Mouse (Mus musculus) hindbrain, embryonic 15.5 days (tissue): ENCODE results near the gene Cfap74. TPM values are rescaled to one million over a fixed set of nuclear protein-coding genes. Genes with fewer than 3 reads are reported as not detected.
"Not testable (repeated sequence)": the region's sequence is repeated elsewhere in the genome, so short reads cannot be mapped to it uniquely, and the experiment has no call there.

Source experiments
- ATAC-seq: fragments of 200-750 bp; cut with Nextera tagmentation; 2 replicates; pipeline ENCODE4 v1.8.0; 2017; ENCODE audit warnings: low read depth, moderate number of reproducible peaks, moderate TSS enrichment; ENCODE audit not compliant: low FRiP score
- H3K27ac ChIP-seq: fragments of 300-500 bp; sonication (generic); replicated peaks from 2 replicates; pipeline ENCODE4 v1.5.1; 2015; ENCODE audit warnings: mild to moderate bottlenecking, inconsistent platforms
- H3K27me3 ChIP-seq: fragments of 300-500 bp; sonication (generic); 2 replicates; pipeline ENCODE4 v1.6.1; 2015; ENCODE audit warnings: control low read depth, inconsistent platforms
- H3K36me3 ChIP-seq: fragments of 300-500 bp; sonication (generic); 2 replicates; pipeline ENCODE4 v1.6.1; 2015; ENCODE audit warnings: control low read depth, inconsistent platforms
- H3K4me1 ChIP-seq: fragments of 300-500 bp; sonication (generic); replicated peaks from 2 replicates; pipeline ENCODE4 v1.6.1; 2015; ENCODE audit warnings: control low read depth, inconsistent platforms
- H3K4me2 ChIP-seq: fragments of 300-500 bp; sonication (generic); 2 replicates; pipeline ENCODE4 v1.6.1; 2015; ENCODE audit warnings: moderate library complexity, mild to moderate bottlenecking, inconsistent platforms
- H3K4me3 ChIP-seq: fragments of 300-500 bp; sonication (generic); 2 replicates; pipeline ENCODE4 v1.5.1; 2015; ENCODE audit warnings: mild to moderate bottlenecking, inconsistent platforms
- H3K9ac ChIP-seq: fragments of 300-500 bp; sonication (generic); 2 replicates; pipeline ENCODE4 v1.6.1; 2015; ENCODE audit warnings: inconsistent platforms
- H3K9me3 ChIP-seq: fragments of 300-500 bp; sonication (generic); 2 replicates; pipeline ENCODE4 v1.6.1; 2016; ENCODE audit warnings: control low read depth, inconsistent platforms
- WGBS: fragments of 180-500 bp; shearing (Covaris S2); methylation state at CpG from one replicate; pipeline ENCODE4 v1.1.7; 2015; 5-methylcytosine and 5-hydroxymethylcytosine counted together
- polyA plus RNA-seq: library from polyadenylated mRNA; unstranded; fragments of >200 nt; fragmentation: Nextera tagmentation; extraction: Ambion mirVana; gene quantifications from 2 replicates; pipeline ENCODE4 v1.2.1, GENCODE M21; 2015

Cfap74 gene
- polyA plus RNA-seq, 1 experiment from 2014 or later: 5.2 TPM

DNA sequence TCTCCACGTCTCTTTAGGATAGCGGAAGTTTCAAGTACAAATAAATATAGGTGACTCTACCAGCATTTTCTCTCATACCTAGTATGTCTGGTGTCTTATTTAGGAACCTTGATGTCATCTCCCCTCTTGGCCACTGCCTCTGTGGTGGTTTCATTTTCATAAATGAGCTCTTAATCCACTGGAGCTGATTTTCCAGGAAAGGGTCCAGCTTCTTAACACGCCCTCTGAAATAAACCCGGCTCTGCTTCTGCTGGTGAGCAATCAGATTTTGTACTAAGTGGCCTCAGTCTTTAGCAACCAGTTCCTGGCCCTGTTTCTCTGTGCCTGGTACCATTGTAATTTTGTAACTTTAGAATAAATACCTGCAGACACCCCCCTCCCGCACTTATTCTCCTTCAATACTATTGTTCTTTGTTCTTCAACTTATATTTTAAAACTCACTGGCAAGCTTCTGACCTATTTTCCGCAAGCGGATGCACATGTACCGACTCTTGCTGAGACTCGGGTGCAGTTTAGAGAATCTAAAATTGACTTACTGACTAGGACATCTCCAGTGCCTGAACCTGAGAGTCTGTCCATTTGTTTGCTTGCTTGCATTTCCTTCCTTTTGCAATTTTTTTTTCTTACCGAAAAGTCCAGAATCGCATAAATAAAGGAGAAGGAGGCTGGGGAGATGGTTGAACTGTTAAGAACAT is 4.8 kb downstream of the Cfap74 start:
- 94% methylated on average over 11 of the region's 11 CpGs for WGBS
- H3K9me3 ChIP-seq: no peaks in the 10 kb centered on the region

DNA sequence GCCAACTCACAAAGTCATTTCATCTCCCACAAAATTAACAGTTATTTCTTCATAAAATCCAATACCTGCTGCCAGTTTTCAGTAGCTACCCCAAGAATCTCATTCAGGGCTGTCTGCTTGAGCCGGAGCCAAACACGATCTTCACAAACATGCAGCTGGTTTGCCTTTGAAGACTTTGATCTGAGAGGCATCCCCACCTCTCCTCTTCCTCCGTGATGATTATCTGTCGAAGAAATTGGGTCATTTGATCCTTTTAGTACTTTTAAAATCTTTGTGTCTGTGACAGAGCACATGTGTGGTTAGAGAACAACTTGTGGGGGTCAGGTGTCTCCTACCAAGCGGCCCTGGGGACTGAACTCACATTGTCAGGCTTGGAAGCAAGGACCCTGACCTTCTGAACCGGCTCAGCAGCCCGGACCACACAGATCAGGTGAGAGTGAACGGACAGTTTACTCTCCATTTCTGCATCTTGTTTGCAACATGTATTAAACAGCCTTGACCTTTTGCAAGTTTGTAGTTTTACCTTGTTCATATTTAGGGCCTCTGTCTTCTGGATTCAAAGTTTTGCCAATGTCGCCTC is 5.8 kb downstream of the Cfap74 start:
- Histone ChIP-seq H3K36me3 (no peaks in the 10 kb centered on the region), H3K4me2 (no peak overlapping the region), H3K9me3 (no peaks in the 10 kb centered on the region), H3K4me1 (peaks cover 8% of the 10 kb centered on the region), H3K27ac (no peak overlapping the region), H3K4me3 (no peak overlapping the region), H3K9ac (no peak overlapping the region), H3K27me3 (no peaks in the 10 kb centered on the region)
- ATAC-seq: no peak
- 89% methylated on average over 9 of the region's 9 CpGs for WGBS

More for the DNA sequence above, 4.8 kb downstream of the Cfap74 start:
- H3K27ac ChIP-seq: no peak overlapping the region
- no peak overlapping the region for H3K9ac ChIP-seq
- no peak for ATAC-seq
- H3K4me2 ChIP-seq: no peak overlapping the region
- H3K36me3 ChIP-seq: no peaks in the 10 kb centered on the region
- peaks cover 10% of the 10 kb centered on the region for H3K4me1 ChIP-seq
- H3K27me3 ChIP-seq: no peaks in the 10 kb centered on the region
- no peak overlapping the region for H3K4me3 ChIP-seq

DNA sequence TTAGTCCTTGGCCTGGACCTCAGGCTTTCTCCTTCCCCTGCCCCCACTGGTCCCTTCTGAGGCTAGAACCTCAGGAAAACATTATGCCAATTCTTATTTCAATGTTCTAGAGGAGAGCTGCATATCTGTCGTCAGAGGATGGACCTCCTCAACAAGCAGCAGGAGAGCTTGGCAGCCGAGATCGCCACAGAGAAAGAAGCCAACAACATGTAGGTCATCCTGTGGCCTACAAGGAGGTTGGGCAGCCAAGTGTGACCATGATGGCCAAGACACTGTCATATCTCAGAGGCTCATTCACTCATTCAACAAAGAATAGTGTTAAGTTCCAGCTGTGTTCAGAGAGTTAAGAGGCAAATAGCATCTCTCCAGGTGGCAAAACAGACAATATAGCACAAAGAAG is 11.1 kb downstream of the Cfap74 start:
- H3K4me3 ChIP-seq: no peak overlapping the region
- H3K9ac ChIP-seq: no peak overlapping the region
- no peak overlapping the region for H3K27ac ChIP-seq
- ATAC-seq: no peak
- no peak overlapping the region for H3K4me2 ChIP-seq
- no peaks in the 10 kb centered on the region for H3K4me1 ChIP-seq
- 85% methylated on average over 3 of the region's 3 CpGs for WGBS
- H3K36me3 ChIP-seq: 0 out of 2 replicates have a peak, but pooled peaks cover 4% of the 10 kb centered on the region
- H3K27me3 ChIP-seq: no peaks in the 10 kb centered on the region
- no peaks in the 10 kb centered on the region for H3K9me3 ChIP-seq

DNA sequence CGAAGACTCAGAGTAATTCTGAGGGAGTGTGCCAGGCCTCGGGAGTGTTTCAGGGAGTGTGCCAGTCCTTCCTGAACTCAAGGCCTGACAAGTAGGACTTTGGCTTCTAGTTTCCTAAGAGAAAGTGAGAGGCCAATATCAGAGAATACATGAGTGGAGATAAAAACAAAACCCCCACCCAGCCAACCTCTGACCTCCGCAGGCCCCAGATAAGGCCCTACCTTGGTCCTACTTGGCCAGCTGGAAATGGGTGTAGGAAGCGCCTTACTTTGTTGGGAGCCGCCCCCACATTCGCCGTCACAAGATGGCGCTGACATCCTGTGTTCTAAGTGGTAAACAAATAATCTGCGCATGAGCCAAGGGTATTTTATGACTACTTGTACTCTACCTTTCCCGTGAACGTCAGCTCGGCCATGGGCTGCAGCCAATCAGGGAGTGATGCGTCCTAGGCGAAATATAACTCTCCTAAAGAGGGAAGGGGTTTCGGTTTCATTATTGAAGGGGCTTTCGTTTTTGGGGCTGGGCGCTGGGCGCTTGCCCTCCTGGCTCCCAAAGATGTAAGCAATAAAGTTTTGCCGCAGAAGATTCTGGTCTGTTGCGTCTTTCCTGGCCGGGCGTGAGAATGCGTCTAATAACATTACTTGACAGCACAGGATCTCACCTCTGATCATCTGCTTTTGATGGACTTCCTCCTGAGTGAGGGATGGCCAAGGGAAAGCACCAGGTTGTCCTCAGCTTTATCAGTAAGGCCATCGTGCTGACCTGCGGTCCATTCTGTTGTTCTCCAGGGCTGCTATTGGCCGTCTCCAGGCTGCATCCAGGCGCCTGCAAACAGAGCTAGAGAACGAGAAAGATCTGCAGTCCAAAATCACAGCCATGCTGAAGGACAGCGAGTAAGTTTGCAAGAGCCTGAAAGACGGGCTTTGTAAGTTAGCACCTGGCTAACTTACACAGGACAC is 12.7 kb downstream of the Cfap74 start:
- not testable (repeated sequence) for H3K9ac ChIP-seq, H3K36me3 ChIP-seq, H3K9me3 ChIP-seq, H3K27ac ChIP-seq, ATAC-seq, H3K27me3 ChIP-seq, H3K4me3 ChIP-seq, H3K4me1 ChIP-seq, H3K4me2 ChIP-seq
- WGBS: 89% methylated on average over 22 of the region's 30 CpGs

DNA sequence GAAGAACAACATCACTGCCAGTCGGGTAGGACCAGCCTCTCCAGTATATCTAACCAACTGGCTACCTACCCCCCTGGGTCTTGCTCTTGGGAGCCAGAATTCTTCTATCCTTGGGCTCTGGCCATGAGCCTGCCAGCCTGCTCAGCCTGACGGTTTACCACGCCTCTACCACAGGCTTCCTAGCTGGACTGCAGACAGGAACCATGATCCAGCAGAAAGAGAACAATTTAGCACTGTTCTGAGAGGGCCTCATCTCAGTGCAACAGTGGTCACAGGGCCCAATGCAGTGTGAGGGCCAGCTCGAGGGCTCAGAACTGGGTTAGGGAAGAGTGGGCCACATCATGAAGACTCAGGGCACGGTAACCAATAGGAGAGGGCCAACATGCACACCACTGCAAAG is 15.0 kb downstream of the Cfap74 start:
- no peaks in the 10 kb centered on the region for H3K9me3 ChIP-seq
- 0 out of 2 replicates have a peak, but pooled peaks cover 4% of the 10 kb centered on the region for H3K36me3 ChIP-seq
- no peaks in the 10 kb centered on the region for H3K4me1 ChIP-seq
- H3K27me3 ChIP-seq: no peaks in the 10 kb centered on the region
- no peak overlapping the region for H3K4me3 ChIP-seq
- WGBS: 92% methylated on average over 5 of the region's 5 CpGs
- no peak overlapping the region for H3K4me2 ChIP-seq
- no peak overlapping the region for H3K27ac ChIP-seq
- no peak overlapping the region for H3K9ac ChIP-seq
- no peak for ATAC-seq

DNA sequence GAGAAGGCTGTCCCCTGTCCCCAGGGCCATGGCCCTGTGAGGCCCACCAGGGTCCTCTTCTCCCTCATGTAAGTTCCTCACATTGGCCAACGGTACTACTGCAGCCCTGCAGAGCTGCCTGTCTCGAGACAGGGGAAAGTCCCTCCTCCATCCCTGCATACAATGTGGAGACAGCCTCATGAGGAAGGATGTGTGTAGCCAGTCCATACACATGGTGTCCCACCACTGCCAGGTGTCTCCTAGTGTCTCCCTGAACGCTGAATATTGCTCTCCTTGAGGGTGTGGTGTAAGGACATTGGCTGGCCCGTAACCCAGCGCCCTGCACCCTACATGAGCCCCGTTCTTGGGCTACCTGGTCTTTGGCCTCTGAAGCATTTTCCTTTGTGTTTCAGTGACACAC is 17.3 kb downstream of the Cfap74 start:
- Histone ChIP-seq H3K4me2 (no peak overlapping the region), H3K27ac (no peak overlapping the region), H3K4me3 (no peak overlapping the region), H3K9ac (no peak overlapping the region), H3K27me3 (no peaks in the 10 kb centered on the region), H3K9me3 (no peaks in the 10 kb centered on the region), H3K4me1 (no peaks in the 10 kb centered on the region), H3K36me3 (no peaks in the 10 kb centered on the region)
- WGBS: 75% methylated on average over 6 of the region's 6 CpGs
- ATAC-seq: no peak

DNA sequence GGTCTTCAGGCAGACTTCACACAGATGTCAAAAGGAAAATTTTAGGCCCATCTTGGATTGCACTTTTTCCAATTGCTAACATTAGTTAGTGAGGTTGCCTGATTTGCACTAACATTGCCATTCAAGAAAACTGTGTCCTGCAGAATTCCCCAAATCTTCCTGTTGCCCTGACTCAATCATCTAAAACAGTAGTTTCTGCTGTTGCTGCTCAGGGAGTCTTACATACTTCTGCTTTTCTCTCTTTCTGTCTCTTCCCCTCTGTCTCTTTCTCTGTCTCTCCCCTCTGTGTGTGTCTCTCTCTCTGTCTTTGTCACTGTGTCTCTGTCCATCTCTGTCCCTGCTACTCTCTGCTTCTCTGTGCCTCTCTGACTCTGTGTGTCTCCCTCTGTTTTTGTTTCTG is 19.5 kb downstream of the Cfap74 start:
- H3K9me3 ChIP-seq: no peaks in the 10 kb centered on the region
- H3K4me1 ChIP-seq: no peaks in the 10 kb centered on the region
- no peaks in the 10 kb centered on the region for H3K36me3 ChIP-seq
- H3K27ac ChIP-seq: no peak overlapping the region
- ATAC-seq: no peak
- H3K9ac ChIP-seq: no peak overlapping the region
- H3K4me3 ChIP-seq: no peak overlapping the region
- no peaks in the 10 kb centered on the region for H3K27me3 ChIP-seq
- H3K4me2 ChIP-seq: no peak overlapping the region

DNA sequence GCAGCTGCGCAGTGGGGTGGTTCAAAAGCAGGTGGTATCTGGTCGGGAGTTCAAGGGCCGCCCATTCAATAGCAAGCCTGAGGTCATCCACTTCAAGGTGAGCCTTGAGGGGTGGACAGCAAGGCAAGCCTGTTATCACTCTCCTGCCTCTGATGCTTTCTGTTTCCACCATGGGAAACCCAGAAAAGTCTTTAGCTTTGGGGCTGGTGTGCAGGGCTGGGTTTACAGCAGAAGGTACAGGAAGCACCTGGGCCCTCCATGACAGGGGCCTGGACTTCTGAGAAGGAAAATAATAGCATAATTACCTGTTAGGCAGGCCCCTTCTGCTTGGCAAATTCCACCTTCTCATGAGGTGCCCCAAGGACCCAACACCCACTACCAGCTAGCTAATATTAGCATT is 20.2 kb downstream of the Cfap74 start:
- Histone ChIP-seq H3K9ac (no peak overlapping the region), H3K9me3 (no peaks in the 10 kb centered on the region), H3K4me3 (no peak overlapping the region), H3K27me3 (no peaks in the 10 kb centered on the region), H3K36me3 (no peaks in the 10 kb centered on the region), H3K4me2 (no peak overlapping the region), H3K4me1 (no peaks in the 10 kb centered on the region), H3K27ac (no peak overlapping the region)
- no peak for ATAC-seq
- WGBS: 90% methylated on average over 3 of the region's 3 CpGs

DNA sequence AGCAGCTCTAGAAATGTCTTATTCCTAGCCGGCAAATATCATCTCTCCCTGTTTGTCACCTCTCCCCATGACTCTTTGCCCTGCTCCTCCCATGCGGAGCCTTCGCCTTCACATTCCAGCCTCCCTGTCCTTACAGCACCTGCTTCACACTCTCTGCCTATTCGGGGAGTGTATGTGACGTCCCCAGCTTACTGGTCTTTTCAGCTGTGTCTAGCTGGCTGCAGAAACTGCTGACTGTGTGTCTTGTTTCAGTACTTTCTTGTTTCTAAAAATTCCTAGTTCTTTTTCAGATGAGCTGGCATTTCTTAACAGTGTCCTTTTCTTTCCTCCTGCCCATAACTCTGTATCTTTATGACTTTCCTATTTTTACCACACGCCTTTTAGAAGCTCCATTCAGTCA is 23.4 kb downstream of the Cfap74 start:
- no peak for ATAC-seq
- no peaks in the 10 kb centered on the region for H3K9me3 ChIP-seq
- H3K4me2 ChIP-seq: no peak overlapping the region
- no peaks in the 10 kb centered on the region for H3K4me1 ChIP-seq
- WGBS: 90% methylated on average over 6 of the region's 6 CpGs
- no peak overlapping the region for H3K4me3 ChIP-seq
- no peak overlapping the region for H3K27ac ChIP-seq
- no peaks in the 10 kb centered on the region for H3K36me3 ChIP-seq
- H3K27me3 ChIP-seq: no peaks in the 10 kb centered on the region
- H3K9ac ChIP-seq: no peak overlapping the region

DNA sequence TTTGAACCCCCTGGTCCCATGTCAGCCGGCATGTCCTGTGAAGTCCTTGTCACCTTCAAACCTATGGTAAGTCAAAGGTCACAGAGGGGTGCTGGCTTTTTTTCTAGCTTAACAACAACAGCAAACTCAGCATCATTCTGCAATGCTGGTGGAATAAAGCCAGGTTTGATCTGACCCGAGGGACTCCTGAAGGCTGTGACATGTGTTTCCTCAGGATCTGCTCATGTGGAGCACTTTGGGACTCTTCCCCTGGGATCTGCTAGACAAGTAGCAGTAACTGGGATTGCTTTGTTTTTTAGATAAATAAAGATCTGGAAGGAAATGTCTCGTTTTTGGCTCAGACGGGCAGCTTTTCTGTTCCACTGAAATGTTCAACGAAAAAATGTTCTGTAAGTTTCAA is 25.0 kb downstream of the Cfap74 start:
- 88% methylated on average over 5 of the region's 5 CpGs for WGBS
- no peaks in the 10 kb centered on the region for H3K27me3 ChIP-seq
- no peaks in the 10 kb centered on the region for H3K36me3 ChIP-seq
- ATAC-seq: no peak
- H3K4me1 ChIP-seq: no peaks in the 10 kb centered on the region
- no peak overlapping the region for H3K4me3 ChIP-seq
- no peak overlapping the region for H3K27ac ChIP-seq
- no peak overlapping the region for H3K9ac ChIP-seq
- H3K4me2 ChIP-seq: no peak overlapping the region
- H3K9me3 ChIP-seq: no peaks in the 10 kb centered on the region

DNA sequence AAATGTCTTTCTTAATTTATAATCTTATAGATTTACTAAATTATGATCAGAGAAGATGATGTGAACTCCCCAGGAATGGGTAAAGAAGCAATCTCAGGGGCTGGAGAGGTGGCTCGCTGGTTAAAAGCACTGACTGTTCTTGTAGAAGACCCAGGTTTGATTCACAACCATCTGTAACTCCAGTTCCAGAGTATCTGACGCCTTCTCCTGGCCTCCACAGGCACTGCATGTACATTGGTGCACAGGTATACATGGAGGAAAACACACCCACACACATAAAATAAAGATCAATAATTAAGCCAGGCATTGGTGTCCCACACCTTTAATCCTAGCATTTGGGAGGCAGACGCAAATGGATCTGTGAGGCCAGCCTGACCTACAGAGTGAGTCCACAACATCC is 33.8 kb downstream of the Cfap74 start:
- Histone ChIP-seq H3K4me2 (no peak overlapping the region), H3K27ac (no peak overlapping the region), H3K36me3 (no peaks in the 10 kb centered on the region), H3K9me3 (no peaks in the 10 kb centered on the region), H3K9ac (no peak overlapping the region), H3K27me3 (no peaks in the 10 kb centered on the region), H3K4me3 (no peak overlapping the region), H3K4me1 (no peaks in the 10 kb centered on the region)
- ATAC-seq: no peak
- 77% methylated on average over 3 of the region's 3 CpGs for WGBS

DNA sequence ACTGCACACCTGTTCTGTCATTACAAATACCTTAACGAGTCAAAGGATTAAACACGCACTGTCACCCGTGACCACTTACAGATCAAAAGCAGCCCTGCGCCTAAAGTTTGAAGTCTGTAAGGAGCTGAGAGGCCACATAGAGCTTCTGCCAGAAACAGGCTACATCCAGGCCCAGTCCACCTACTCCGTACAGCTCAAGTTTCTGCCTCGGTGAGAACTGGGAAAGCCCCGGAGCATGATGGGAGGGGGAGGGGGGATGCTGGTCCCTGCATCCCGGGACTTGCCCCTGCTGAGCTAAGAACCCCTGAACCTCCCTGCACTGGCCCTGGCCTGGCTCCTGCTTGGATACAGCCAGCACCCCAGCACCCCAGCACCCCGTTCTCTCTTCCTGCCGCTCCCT is 42.6 kb downstream of the Cfap74 start:
- no peak overlapping the region for H3K27ac ChIP-seq

More for the DNA sequence above, 42.6 kb downstream of the Cfap74 start:
- no peak overlapping the region for H3K4me3 ChIP-seq
- H3K36me3 ChIP-seq: no peaks in the 10 kb centered on the region
- H3K9ac ChIP-seq: no peak overlapping the region
- H3K4me2 ChIP-seq: no peak overlapping the region
- no peaks in the 10 kb centered on the region for H3K4me1 ChIP-seq
- H3K9me3 ChIP-seq: no peaks in the 10 kb centered on the region
- no peaks in the 10 kb centered on the region for H3K27me3 ChIP-seq
- ATAC-seq: no peak
- 41% methylated on average over 10 of the region's 10 CpGs for WGBS
